Mouse (Mus musculus): ENCODE data around the gene Plac1. TPM values are rescaled to one million over a fixed set of nuclear protein-coding genes. Genes with fewer than 3 reads are reported as not detected.
"Not testable (repeated sequence)": the region's sequence is repeated elsewhere in the genome, so short reads cannot be mapped to it uniquely, and the experiment has no call there.

Plac1 gene
- polyA plus RNA-seq (2012; ENCODE audit: insufficient read depth, insufficient read length, low replicate concordance, missing spikeins) = not detected in 2 replicates

- no peaks in the 10 kb centered on the region for H3K4me1 ChIP-seq (ENCODE audit: control insufficient read depth, insufficient read depth, low read length)
- no peak for TF ChIP-seq CTCF (IDR thresholded peaks at IDR 0.05; ENCODE audit: insufficient read depth, low read depth, low read length)
- TF ChIP-seq POLR2A (IDR thresholded peaks at IDR 0.05; ENCODE audit: insufficient read depth, low read depth, low read length) = no peak
- 86% methylated on average over 4 of the region's 4 CpGs for WGBS
- H3K27ac ChIP-seq (ENCODE audit: insufficient read depth, low read depth, low read length) = no peak within 1 kb of the TSS
- H3K4me3 ChIP-seq (ENCODE audit: insufficient read depth, low read depth, low read length) = no peak within 1 kb of the TSS
Measured at GRCm38 (mm10) chrX:53240011-53240410, at the start of gene Plac1. Gene Plac1, minus strand, starts transcription at chrX:53240111.

- WGBS = 71% methylated on average over 5 of the region's 5 CpGs
- no peak overlapping the region for H3K4me3 ChIP-seq (ENCODE audit: insufficient read depth, low read depth, low read length)
- TF ChIP-seq CTCF (IDR thresholded peaks at IDR 0.05; ENCODE audit: insufficient read depth, low read depth, low read length) (no peak), POLR2A (IDR thresholded peaks at IDR 0.05; ENCODE audit: insufficient read depth, low read depth, low read length) (no peak)
- no peaks in the 10 kb centered on the region for H3K4me1 ChIP-seq (ENCODE audit: control insufficient read depth, insufficient read depth, low read length)
- H3K27ac ChIP-seq (ENCODE audit: insufficient read depth, low read depth, low read length) = no peak overlapping the region
Measured at GRCm38 (mm10) chrX:53287924-53288323, 48.0 kb upstream of the Plac1 start.

- TF ChIP-seq CTCF (IDR thresholded peaks at IDR 0.05; ENCODE audit: insufficient read depth, low read depth, low read length) = no peak
- no peak for TF ChIP-seq POLR2A (IDR thresholded peaks at IDR 0.05; ENCODE audit: insufficient read depth, low read depth, low read length)
- 61% methylated on average over 1 of the region's 1 CpGs for WGBS
- H3K27ac ChIP-seq (ENCODE audit: insufficient read depth, low read depth, low read length) = no peak within 1 kb of the TSS
- H3K4me1 ChIP-seq (ENCODE audit: control insufficient read depth, insufficient read depth, low read length) = peaks cover 6% of the 10 kb centered on the region; the same call in 1 of the 2 replicates
- H3K4me3 ChIP-seq (ENCODE audit: insufficient read depth, low read depth, low read length) = no peak within 1 kb of the TSS
Measured at GRCm38 (mm10) chrX:53273124-53273523, 33.2 kb upstream of the Plac1 start, which contains the start of gene Fam122c. Gene Fam122c, plus strand, starts transcription at chrX:53273424.

- not testable (repeated sequence) for H3K27ac ChIP-seq (ENCODE audit: insufficient read depth, low read depth, low read length); H3K4me1 ChIP-seq (ENCODE audit: control insufficient read depth, insufficient read depth, low read length); H3K4me3 ChIP-seq (ENCODE audit: insufficient read depth, low read depth, low read length)
- WGBS = 73% methylated on average over 3 of the region's 3 CpGs
Measured at GRCm38 (mm10) chrX:53271628-53272027, 31.7 kb upstream of the Plac1 start.

- 17% methylated on average over 10 of the region's 10 CpGs for WGBS
Measured at GRCm38 (mm10) chrX:53270063-53270432, 30.1 kb upstream of the Plac1 start.

GRCm38 (mm10) chrX:53269289-53270062 is 29.6 kb upstream of the Plac1 start, which contains the start of gene Fam122b:
Gene Fam122b, minus strand, starts transcription at chrX:53269805.
- H3K27ac ChIP-seq (ENCODE audit: insufficient read depth, low read depth, low read length) = no peak within 1 kb of the TSS
- H3K4me1 ChIP-seq (ENCODE audit: control insufficient read depth, insufficient read depth, low read length) = peaks cover 6% of the 10 kb centered on the region; the same call in 1 of the 2 replicates
- TF ChIP-seq CTCF (IDR thresholded peaks at IDR 0.05; ENCODE audit: insufficient read depth, low read depth, low read length) (no peak), POLR2A (IDR thresholded peaks at IDR 0.05; ENCODE audit: insufficient read depth, low read depth, low read length) (no peak)
- peak within 1 kb of the TSS; percentile 60 for H3K4me3 ChIP-seq (ENCODE audit: insufficient read depth, low read depth, low read length)
- WGBS = 12% methylated on average over 40 of the region's 40 CpGs

More at GRCm38 (mm10) chrX:53270063-53270432, 30.1 kb upstream of the Plac1 start:
- H3K27ac ChIP-seq (ENCODE audit: insufficient read depth, low read depth, low read length) = no peak overlapping the region
- no peak overlapping the region for H3K4me3 ChIP-seq (ENCODE audit: insufficient read depth, low read depth, low read length)
- peaks cover 6% of the 10 kb centered on the region; the same call in 1 of the 2 replicates for H3K4me1 ChIP-seq (ENCODE audit: control insufficient read depth, insufficient read depth, low read length)
- TF ChIP-seq CTCF (IDR thresholded peaks at IDR 0.05; ENCODE audit: insufficient read depth, low read depth, low read length) (no peak), POLR2A (IDR thresholded peaks at IDR 0.05; ENCODE audit: insufficient read depth, low read depth, low read length) (no peak)

GRCm38 (mm10) chrX:53268856-53269255 is 28.9 kb upstream of the Plac1 start:
- peak overlapping the region; percentile 60 for H3K4me3 ChIP-seq (ENCODE audit: insufficient read depth, low read depth, low read length)
- WGBS = 27% methylated on average over 10 of the region's 10 CpGs
- H3K27ac ChIP-seq (ENCODE audit: insufficient read depth, low read depth, low read length) = no peak overlapping the region
- peaks cover 6% of the 10 kb centered on the region; the same call in 1 of the 2 replicates for H3K4me1 ChIP-seq (ENCODE audit: control insufficient read depth, insufficient read depth, low read length)
- TF ChIP-seq POLR2A (IDR thresholded peaks at IDR 0.05; ENCODE audit: insufficient read depth, low read depth, low read length) = no peak
- no peak for TF ChIP-seq CTCF (IDR thresholded peaks at IDR 0.05; ENCODE audit: insufficient read depth, low read depth, low read length)

- Histone ChIP-seq H3K4me1 (ENCODE audit: control insufficient read depth, insufficient read depth, low read length) (peaks cover 6% of the 10 kb centered on the region; the same call in 1 of the 2 replicates), H3K4me3 (ENCODE audit: insufficient read depth, low read depth, low read length) (no peak overlapping the region), H3K27ac (ENCODE audit: insufficient read depth, low read depth, low read length) (no peak overlapping the region)
- 77% methylated on average over 9 of the region's 9 CpGs for WGBS
- TF ChIP-seq POLR2A (IDR thresholded peaks at IDR 0.05; ENCODE audit: insufficient read depth, low read depth, low read length) (no peak), CTCF (IDR thresholded peaks at IDR 0.05; ENCODE audit: insufficient read depth, low read depth, low read length) (no peak)
Measured at GRCm38 (mm10) chrX:53266186-53266585, 26.3 kb upstream of the Plac1 start.

GRCm38 (mm10) chrX:53255195-53255594 is 15.3 kb upstream of the Plac1 start:
- H3K4me3 ChIP-seq (ENCODE audit: insufficient read depth, low read depth, low read length) = no peak overlapping the region
- no peak overlapping the region for H3K27ac ChIP-seq (ENCODE audit: insufficient read depth, low read depth, low read length)
- H3K4me1 ChIP-seq (ENCODE audit: control insufficient read depth, insufficient read depth, low read length) = no peaks in the 10 kb centered on the region
- TF ChIP-seq CTCF (IDR thresholded peaks at IDR 0.05; ENCODE audit: insufficient read depth, low read depth, low read length) = no peak
- no peak for TF ChIP-seq POLR2A (IDR thresholded peaks at IDR 0.05; ENCODE audit: insufficient read depth, low read depth, low read length)
